Mouse (Mus musculus): ENCODE measurements around the gene 1810009A15Rik. TPM values are rescaled to one million over a fixed set of nuclear protein-coding genes. Genes with fewer than 3 reads are reported as not detected.
A peak's percentile ranks its signal among the peaks of the same experiment; 100 is the strongest.
"Not testable (repeated sequence)": the region's sequence is repeated elsewhere in the genome, so short reads cannot be mapped to it uniquely, and the experiment has no call there.

Gene 1810009A15Rik
- polyA plus RNA-seq, 1 experiment from 2014 or later = 87.1 TPM

DNA sequence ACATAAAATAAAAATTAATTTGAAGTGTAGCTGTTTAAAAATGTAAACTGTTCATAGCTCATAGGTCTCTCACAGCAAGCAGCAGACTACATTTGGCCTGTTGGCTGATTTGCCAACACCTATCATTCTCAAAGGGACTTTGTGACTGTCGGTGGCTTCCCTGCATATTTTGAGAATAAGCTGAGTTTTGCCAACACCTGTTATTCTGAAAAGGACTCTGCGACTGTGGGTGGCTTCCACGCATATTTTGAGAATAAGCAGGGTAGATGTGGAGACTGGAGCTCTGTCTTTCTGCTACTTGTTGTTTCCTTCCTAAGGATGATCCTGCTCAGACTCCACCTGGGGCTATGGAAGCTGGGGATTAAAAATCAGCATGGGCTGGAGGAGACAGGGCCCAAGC is 35.5 kb upstream of the 1810009A15Rik start:
- H3K27ac ChIP-seq (replicated peaks) = no peak overlapping the region
- WGBS = 86% methylated on average over 3 of the region's 3 CpGs
- no peak for ATAC-seq (ENCODE audit: low FRiP score, low read depth)
- no peak overlapping the region for H3K4me2 ChIP-seq (replicated peaks)
- peaks cover 10% of the 10 kb centered on the region; the same call in 1 of the 2 replicates for H3K36me3 ChIP-seq
- no peaks in the 10 kb centered on the region for H3K4me1 ChIP-seq
- H3K27me3 ChIP-seq = 0 out of 2 replicates have a peak, but pooled peaks cover 2% of the 10 kb centered on the region
- no peaks in the 10 kb centered on the region for H3K9me3 ChIP-seq
- no peak overlapping the region for H3K4me3 ChIP-seq
- H3K9ac ChIP-seq (replicated peaks) = no peak overlapping the region

DNA sequence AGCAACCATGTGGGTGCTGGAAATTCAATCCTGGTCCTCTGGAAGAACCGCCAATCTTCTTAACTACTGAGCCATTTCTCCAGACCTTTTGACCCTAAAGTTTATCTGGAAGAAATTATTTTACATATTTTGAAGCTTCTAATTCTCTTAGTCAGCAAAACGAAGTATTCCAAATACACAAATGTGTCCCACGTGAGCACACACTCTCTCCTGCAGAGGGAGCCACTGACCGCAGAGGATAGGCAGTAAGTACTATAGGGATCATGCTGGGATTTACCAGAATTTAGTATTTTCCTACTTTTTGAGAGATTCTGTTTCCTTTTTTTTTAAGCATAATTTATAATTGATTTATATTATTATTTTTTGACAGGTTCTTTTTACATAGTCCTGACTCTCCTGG is 31.0 kb upstream of the 1810009A15Rik start:
- Histone ChIP-seq H3K27me3 (0 out of 2 replicates have a peak, but pooled peaks cover 2% of the 10 kb centered on the region), H3K9ac (replicated peaks) (no peak overlapping the region), H3K4me3 (no peak overlapping the region), H3K4me1 (no peaks in the 10 kb centered on the region), H3K27ac (replicated peaks) (no peak overlapping the region), H3K36me3 (no peaks in the 10 kb centered on the region), H3K9me3 (no peaks in the 10 kb centered on the region), H3K4me2 (replicated peaks) (no peak overlapping the region)
- no peak for ATAC-seq (ENCODE audit: low FRiP score, low read depth)
- 38% methylated on average over 4 of the region's 4 CpGs for WGBS

DNA sequence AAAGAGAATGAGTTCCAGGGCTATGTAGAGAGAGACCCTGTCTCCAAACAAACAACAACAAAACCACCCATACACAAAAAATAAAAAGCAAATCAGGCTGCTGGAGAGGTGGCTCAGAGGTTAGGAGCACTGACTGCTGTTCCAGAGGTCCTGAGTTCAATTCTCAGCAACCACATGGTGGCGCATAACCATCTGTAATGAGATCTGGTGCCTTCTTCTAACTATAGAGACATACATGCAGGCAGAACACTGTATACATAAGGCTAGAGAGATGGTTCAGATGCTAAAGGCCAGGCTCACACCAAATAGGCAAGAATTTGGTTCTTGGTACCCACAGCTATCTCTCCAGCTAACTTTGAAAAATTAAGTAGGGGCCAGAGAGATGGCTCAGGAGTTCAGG is 29.6 kb upstream of the 1810009A15Rik start:
- Histone ChIP-seq H3K4me3 (no peak overlapping the region), H3K4me1 (no peaks in the 10 kb centered on the region), H3K27ac (replicated peaks) (no peak overlapping the region), H3K27me3 (0 out of 2 replicates have a peak, but pooled peaks cover 2% of the 10 kb centered on the region), H3K36me3 (no peaks in the 10 kb centered on the region), H3K9ac (replicated peaks) (no peak overlapping the region), H3K4me2 (replicated peaks) (no peak overlapping the region), H3K9me3 (no peaks in the 10 kb centered on the region)
- no peak for ATAC-seq (ENCODE audit: low FRiP score, low read depth)
- 20% methylated on average over 1 of the region's 1 CpGs for WGBS

DNA sequence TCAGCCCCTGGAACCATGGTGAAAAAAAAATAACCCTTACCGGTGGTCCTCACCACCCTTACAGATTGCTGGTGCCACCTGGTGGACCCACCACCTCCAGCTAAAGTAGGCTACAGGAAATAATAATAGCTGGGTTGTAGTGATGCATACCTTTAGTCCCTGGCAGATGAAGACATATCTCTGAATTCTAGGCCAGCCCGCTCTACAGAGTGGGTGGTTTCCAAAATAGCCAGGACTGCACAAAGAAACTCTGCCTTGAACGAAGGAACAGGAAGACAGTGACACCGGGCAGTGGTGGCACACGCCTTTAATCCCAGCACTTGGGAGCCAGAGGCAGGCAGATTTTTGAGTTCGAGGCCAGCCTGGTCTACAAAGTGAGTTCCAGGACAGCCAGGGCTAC is 24.4 kb upstream of the 1810009A15Rik start:
- Histone ChIP-seq H3K9ac (replicated peaks) (no peak overlapping the region), H3K27me3 (no peaks in the 10 kb centered on the region), H3K9me3 (no peaks in the 10 kb centered on the region), H3K27ac (replicated peaks) (no peak overlapping the region), H3K4me3 (no peak overlapping the region), H3K36me3 (no peaks in the 10 kb centered on the region), H3K4me2 (replicated peaks) (no peak overlapping the region), H3K4me1 (no peaks in the 10 kb centered on the region)
- WGBS = 86% methylated on average over 6 of the region's 6 CpGs
- no peak for ATAC-seq (ENCODE audit: low FRiP score, low read depth)

DNA sequence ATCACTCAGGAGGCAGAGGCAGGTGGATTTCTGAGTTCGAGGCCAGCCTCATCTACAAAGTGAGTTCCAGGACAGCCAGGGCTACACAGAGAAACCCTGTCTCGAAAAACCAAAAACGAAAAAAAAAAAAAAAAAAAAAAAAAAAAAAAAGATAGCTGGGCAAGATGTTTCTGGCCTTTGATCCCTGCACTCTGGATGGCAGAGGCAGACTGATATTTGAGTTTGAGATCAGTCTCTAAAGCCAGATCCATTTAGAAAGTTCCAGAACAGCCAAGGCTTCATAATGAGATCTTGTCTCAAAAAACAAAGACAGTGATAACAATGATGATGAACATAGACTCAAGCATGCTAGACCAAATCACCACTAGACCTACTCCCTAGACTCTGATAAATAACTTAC is 18.3 kb upstream of the 1810009A15Rik start:
- H3K9me3 ChIP-seq; ATAC-seq (ENCODE audit: low FRiP score, low read depth); H3K4me3 ChIP-seq; H3K27me3 ChIP-seq; H3K9ac ChIP-seq (replicated peaks); H3K4me2 ChIP-seq (replicated peaks); H3K27ac ChIP-seq (replicated peaks): not testable (repeated sequence)
- WGBS = 82% methylated on average over 3 of the region's 3 CpGs
- peaks cover 13% of the 10 kb centered on the region for H3K4me1 ChIP-seq
- peaks cover 24% of the 10 kb centered on the region for H3K36me3 ChIP-seq

DNA sequence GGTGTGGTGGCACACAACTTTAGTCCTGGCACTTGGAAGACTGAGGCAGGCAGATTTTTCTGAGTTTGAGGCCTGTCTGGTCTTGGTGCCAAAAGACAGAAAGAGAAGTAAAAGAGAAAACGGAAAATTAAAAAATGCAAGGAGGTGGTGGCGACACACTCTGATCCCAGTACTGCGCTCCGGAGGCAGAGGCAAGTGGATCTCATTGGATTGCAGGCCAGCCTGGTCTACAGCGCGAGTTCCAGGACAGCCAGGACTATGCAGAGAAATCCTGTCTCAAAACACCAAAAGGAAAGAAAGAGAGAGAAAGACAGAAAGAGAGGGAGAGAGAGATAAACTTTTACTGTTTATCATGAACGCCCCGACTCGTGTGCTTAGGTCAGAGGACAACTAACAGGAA is 17.8 kb upstream of the 1810009A15Rik start:
- 61% methylated on average over 9 of the region's 9 CpGs for WGBS
- no peaks in the 10 kb centered on the region for H3K27me3 ChIP-seq
- no peaks in the 10 kb centered on the region for H3K9me3 ChIP-seq

DNA sequence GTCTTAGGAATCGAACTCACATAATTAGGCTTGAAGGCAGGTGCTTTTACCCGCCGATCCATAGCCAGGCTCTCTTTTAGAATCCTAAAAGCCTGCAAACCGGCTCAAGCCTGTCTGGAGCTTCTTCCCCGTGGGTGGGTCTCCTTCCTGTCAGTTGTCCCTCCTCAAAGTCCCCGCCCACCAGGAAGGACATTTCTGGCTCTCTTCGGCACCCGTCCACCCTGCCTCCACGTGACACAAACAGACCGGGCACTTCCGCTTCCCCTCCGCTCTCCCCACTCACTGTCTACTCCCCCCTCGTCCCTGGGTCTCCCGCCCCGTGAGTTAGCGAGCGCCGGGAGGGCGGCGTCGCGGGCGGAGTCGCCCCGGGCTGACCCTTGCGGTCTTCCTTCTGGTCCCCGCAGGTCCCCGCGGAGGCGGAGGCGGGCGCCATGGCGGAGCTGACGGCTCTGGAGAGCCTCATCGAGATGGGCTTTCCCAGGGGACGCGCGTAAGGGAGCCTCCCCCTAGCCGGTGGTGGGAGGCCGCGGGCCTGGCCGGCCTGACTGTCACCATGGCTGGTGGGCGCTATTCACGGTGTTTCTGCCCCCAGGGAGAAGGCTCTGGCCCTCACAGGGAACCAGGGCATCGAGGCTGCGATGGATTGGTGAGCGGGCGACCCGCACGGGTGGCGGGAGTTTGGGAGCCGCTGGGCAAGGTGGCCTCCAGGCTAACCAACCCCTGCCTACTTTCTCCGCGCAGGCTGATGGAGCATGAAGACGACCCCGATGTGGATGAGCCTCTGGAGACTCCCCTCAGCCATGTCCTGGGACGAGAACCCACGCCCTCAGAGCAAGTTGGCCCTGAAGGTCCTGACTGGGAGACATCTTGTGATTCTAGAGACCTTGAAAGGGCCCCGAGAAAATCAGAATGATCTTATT is 17.1 kb upstream of the 1810009A15Rik start, which contains the start of gene Ubxn1:
TSS of gene Ubxn1 (plus strand) at position 230 of the 920 bp plus-strand sequence.
- Histone ChIP-seq H3K36me3 (peaks cover 35% of the 10 kb centered on the region), H3K27me3 (no peaks in the 10 kb centered on the region), H3K27ac (replicated peaks) (peak within 1 kb of the TSS; percentile 73), H3K9me3 (no peaks in the 10 kb centered on the region), H3K4me2 (replicated peaks) (peak within 1 kb of the TSS; percentile 91), H3K4me3 (peak within 1 kb of the TSS; percentile 93), H3K4me1 (peaks cover 13% of the 10 kb centered on the region), H3K9ac (replicated peaks) (peak within 1 kb of the TSS; percentile 94)
- peak; percentile 99 for ATAC-seq (ENCODE audit: low FRiP score, low read depth)
- 1% methylated on average over 59 of the region's 59 CpGs for WGBS

More for the DNA sequence above, 17.8 kb upstream of the 1810009A15Rik start:
- Histone ChIP-seq H3K4me1 (peaks cover 13% of the 10 kb centered on the region), H3K36me3 (peaks cover 28% of the 10 kb centered on the region), H3K4me2 (replicated peaks) (peak overlapping the region; percentile 91), H3K27ac (replicated peaks) (peak overlapping the region; percentile 73), H3K4me3 (peak overlapping the region; percentile 93), H3K9ac (replicated peaks) (peak overlapping the region; percentile 94)
- ATAC-seq (ENCODE audit: low FRiP score, low read depth) = peak; percentile 50

DNA sequence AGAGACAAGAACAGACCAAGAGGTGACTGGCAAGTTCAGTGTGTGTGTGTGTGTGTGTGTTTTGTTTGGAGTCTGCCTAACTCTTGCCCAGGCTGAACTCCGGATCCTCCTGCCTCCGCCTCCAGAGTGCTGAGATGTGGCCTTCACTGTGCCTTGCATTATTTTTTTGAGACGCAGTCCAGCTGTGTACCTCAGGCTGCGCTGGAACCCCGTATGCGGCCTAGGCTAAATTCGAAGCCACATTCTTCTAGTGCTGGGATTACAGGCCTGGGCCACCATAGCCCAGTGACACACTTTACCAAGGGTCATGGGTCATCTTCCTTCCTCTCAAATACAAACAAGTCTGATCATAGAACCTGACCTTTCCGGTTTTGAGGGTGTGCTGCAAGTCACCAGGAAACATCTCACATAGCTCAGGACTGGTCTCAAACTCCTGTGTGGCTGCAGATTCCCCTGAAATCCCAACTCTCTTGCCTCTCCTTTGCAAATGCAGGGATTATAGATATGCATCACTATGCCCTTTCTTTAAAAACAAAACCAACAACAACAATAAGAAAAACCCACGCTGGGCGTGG is 16.3 kb upstream of the 1810009A15Rik start:
- Histone ChIP-seq H3K36me3 (peaks cover 43% of the 10 kb centered on the region), H3K4me1 (peaks cover 13% of the 10 kb centered on the region), H3K9ac (replicated peaks) (peak overlapping the region; percentile 94), H3K9me3 (no peaks in the 10 kb centered on the region), H3K27me3 (no peaks in the 10 kb centered on the region), H3K4me2 (replicated peaks) (peak overlapping the region; percentile 91), H3K27ac (replicated peaks) (peak overlapping the region; percentile 73), H3K4me3 (peak overlapping the region; percentile 93)
- no peak for ATAC-seq (ENCODE audit: low FRiP score, low read depth)
- 75% methylated on average over 10 of the region's 10 CpGs for WGBS

DNA sequence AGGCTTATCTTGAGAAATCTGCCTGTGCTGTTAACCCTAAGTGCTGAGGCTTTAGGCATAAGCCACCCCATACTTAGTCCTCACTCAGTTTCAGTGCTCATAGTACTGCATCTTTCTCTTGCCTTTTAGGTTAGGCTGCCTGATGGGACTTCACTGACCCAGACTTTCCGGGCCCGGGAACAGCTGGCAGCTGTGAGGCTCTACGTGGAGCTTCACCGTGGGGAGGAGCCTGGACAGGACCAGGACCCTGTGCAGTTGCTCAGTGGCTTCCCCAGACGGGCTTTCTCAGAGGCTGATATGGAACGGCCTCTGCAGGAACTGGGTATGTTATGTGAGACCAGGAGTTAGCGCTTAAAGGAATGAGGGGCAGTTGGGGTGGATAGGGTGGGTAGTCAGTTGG is 13.6 kb upstream of the 1810009A15Rik start:
- H3K4me2 ChIP-seq (replicated peaks) = no peak overlapping the region
- no peak overlapping the region for H3K27ac ChIP-seq (replicated peaks)
- whole genome bisulfite sequencing = 95% methylated on average over 7 of the region's 7 CpGs
- H3K4me1 ChIP-seq = peaks cover 19% of the 10 kb centered on the region
- H3K9me3 ChIP-seq = no peaks in the 10 kb centered on the region
- no peaks in the 10 kb centered on the region for H3K27me3 ChIP-seq
- ATAC-seq (ENCODE audit: low FRiP score, low read depth) = no peak
- H3K9ac ChIP-seq (replicated peaks) = no peak overlapping the region
- peaks cover 51% of the 10 kb centered on the region for H3K36me3 ChIP-seq
- no peak overlapping the region for H3K4me3 ChIP-seq

DNA sequence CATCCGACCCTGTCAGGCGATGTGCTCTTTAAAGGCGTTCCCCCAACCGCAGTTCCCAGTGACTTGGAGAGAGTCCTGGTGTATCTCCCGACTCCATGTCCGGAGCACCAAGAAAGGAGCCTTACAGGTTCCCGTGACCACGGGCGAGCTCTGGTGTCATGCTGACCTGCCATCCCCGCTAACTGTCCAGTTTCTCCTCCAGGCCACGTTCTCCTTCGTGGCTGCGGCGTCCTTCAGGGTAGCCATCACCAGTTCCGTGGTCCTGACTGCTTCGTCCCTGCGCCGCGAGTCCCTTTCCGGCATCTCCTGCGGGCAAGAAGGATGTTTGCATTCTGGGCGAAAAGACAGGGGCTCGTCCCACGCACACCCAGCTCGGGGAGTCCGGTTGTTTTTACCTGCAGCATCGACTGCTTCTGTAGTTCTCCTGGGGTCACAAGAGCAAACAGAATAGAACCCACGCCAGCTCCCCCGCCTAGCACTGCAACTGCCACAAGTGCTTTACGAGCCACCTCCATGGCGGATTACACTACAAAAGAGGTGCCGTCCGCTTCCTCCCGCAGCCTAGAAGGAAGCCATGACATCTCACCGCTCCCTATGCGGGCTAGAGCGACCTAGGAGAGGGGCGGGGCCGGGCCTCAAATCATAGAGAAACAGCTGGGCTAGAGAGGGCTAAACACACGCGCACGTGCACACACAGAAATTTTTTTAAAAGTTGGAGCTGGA is 8.2 kb upstream of the 1810009A15Rik start, which contains the start of gene Uqcc3:
TSS of gene Uqcc3 (minus strand) at position 613 of the 723 bp plus-strand sequence.
- peak; percentile 98 for ATAC-seq (ENCODE audit: low FRiP score, low read depth)
- H3K4me1 ChIP-seq = peaks cover 12% of the 10 kb centered on the region
- under 1% methylated on average over 42 of the region's 42 CpGs for WGBS

DNA sequence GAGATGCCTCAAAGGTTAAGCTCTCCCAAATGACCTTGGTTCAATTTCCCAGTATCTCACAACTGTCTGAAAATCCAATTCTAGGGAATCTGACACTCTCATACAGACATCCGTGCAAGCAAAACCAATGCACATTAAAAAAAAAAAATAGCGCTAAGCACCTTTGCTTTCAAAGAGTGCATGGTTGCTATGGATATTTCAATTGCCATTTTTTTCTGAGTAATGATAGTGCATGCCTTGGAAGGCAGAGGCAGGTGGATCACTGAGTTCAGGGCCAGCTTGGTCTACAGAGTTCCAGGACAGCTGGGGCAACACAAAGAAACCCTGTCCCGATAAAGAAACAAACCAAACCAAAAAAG is 7.6 kb upstream of the 1810009A15Rik start:
- H3K4me2 ChIP-seq (replicated peaks) = peak overlapping the region; percentile 92
- 14% methylated on average over 3 of the region's 3 CpGs for WGBS
- peaks cover 12% of the 10 kb centered on the region for H3K4me1 ChIP-seq
- no peak overlapping the region for H3K27ac ChIP-seq (replicated peaks)
- peaks cover 21% of the 10 kb centered on the region for H3K36me3 ChIP-seq
- 0 out of 2 replicates have a peak, but pooled peaks have one; percentile 8 for ATAC-seq (ENCODE audit: low FRiP score, low read depth)
- H3K27me3 ChIP-seq = no peaks in the 10 kb centered on the region
- H3K9ac ChIP-seq (replicated peaks) = peak overlapping the region; percentile 80
- no peaks in the 10 kb centered on the region for H3K9me3 ChIP-seq
- H3K4me3 ChIP-seq = peak overlapping the region; percentile 69

More for the DNA sequence above, 8.2 kb upstream of the 1810009A15Rik start, which contains the start of gene Uqcc3:
- Histone ChIP-seq H3K27me3 (no peaks in the 10 kb centered on the region), H3K4me2 (replicated peaks) (peak within 1 kb of the TSS; percentile 92), H3K27ac (replicated peaks) (peak within 1 kb of the TSS; percentile 83), H3K36me3 (peaks cover 27% of the 10 kb centered on the region), H3K4me3 (peak within 1 kb of the TSS; percentile 69), H3K9me3 (no peaks in the 10 kb centered on the region), H3K9ac (replicated peaks) (peak within 1 kb of the TSS; percentile 80)
